Mouse (Mus musculus) gastrocnemius, postnatal 4 days (tissue): ENCODE results near the gene Agbl4. TPM values are rescaled to one million over a fixed set of nuclear protein-coding genes. Genes with fewer than 3 reads are reported as not detected.

Experiments
- total RNA-seq, 2 experiments: library from RNA; stranded (reverse); gene quantifications; 2 replicates each; pipeline ENCODE4 v1.2.3; 2021

Gene Agbl4
- total RNA-seq, 2 experiments from 2014 or later, result not detected

Other genes with a start within 250 kb of the Agbl4 start
- under 1 TPM; 0.29 to 0.52 TPM for gene Elavl4, start 45.8 kb upstream of the Agbl4 start, total RNA-seq